Mouse (Mus musculus): ENCODE data around the gene Cuzd1. TPM values are rescaled to one million over a fixed set of nuclear protein-coding genes. Genes with fewer than 3 reads are reported as not detected.

Gene Cuzd1
- under 1 TPM; 0.17 to 0.28 TPM for total RNA-seq (2021)
- long read RNA-seq, experiment 1 = 0 reads
- long read RNA-seq, experiment 2 = 0 reads

GRCm38 (mm10) chr7:131322192-131322591, at the start of gene Cuzd1:
TSS of gene Cuzd1 (minus strand) at chr7:131322292.
- no peak for DNase-seq (ENCODE audit: low spot score in 2 of 2)

GRCm38 (mm10) chr7:131371470-131371860, 49.4 kb upstream of the Cuzd1 start:
- DNase-seq (ENCODE audit: low spot score in 2 of 2) = no peak

- DNase-seq (ENCODE audit: low spot score in 2 of 2) = peak; percentile 89 to 90
Observed at GRCm38 (mm10) chr7:131370648-131371469, 48.8 kb upstream of the Cuzd1 start, which contains the start of gene Pstk. TSS of gene Pstk (plus strand) at chr7:131371141.

GRCm38 (mm10) chr7:131364131-131364530, 42.0 kb upstream of the Cuzd1 start:
- DNase-seq (ENCODE audit: low spot score in 2 of 2) = no peak

- peak; percentile 85 to 96 for DNase-seq (ENCODE audit: low spot score in 2 of 2)
Observed at GRCm38 (mm10) chr7:131362615-131363300, 40.7 kb upstream of the Cuzd1 start, which contains the start of gene 2310057M21Rik. TSS of gene 2310057M21Rik (minus strand) at chr7:131362759.

- DNase-seq (ENCODE audit: low spot score in 2 of 2) = no peak
Observed at GRCm38 (mm10) chr7:131362269-131362614, 40.1 kb upstream of the Cuzd1 start.

GRCm38 (mm10) chr7:131356105-131356504, 34.0 kb upstream of the Cuzd1 start:
- DNase-seq (ENCODE audit: low spot score in 2 of 2) = no peak

- DNase-seq (ENCODE audit: low spot score in 2 of 2) = peak; percentile 3 to 5
Observed at GRCm38 (mm10) chr7:131345856-131346541, 23.9 kb upstream of the Cuzd1 start.

GRCm38 (mm10) chr7:131337502-131338068, 15.5 kb upstream of the Cuzd1 start:
- DNase-seq (ENCODE audit: low spot score in 2 of 2) = no peak

- no peak for DNase-seq (ENCODE audit: low spot score in 2 of 2)
Observed at GRCm38 (mm10) chr7:131333564-131333963, 11.5 kb upstream of the Cuzd1 start, which contains the start of gene Fam24a. TSS of gene Fam24a (plus strand) at chr7:131333864.

- DNase-seq (ENCODE audit: low spot score in 2 of 2) = no peak
Observed at GRCm38 (mm10) chr7:131331688-131332087, 9.6 kb upstream of the Cuzd1 start.

GRCm38 (mm10) chr7:131329416-131329815, 7.3 kb upstream of the Cuzd1 start, which contains the start of gene Fam24b:
TSS of gene Fam24b (minus strand) at chr7:131329516.
- no peak for DNase-seq (ENCODE audit: low spot score in 2 of 2)

- no peak for DNase-seq (ENCODE audit: low spot score in 2 of 2)
Observed at GRCm38 (mm10) chr7:131327054-131327453, 5.0 kb upstream of the Cuzd1 start.

GRCm38 (mm10) chr7:131318340-131318739, 3.8 kb downstream of the Cuzd1 start:
- no peak for DNase-seq (ENCODE audit: low spot score in 2 of 2)

GRCm38 (mm10) chr7:131317587-131317986, 4.5 kb downstream of the Cuzd1 start:
- DNase-seq (ENCODE audit: low spot score in 2 of 2) = no peak

GRCm38 (mm10) chr7:131314493-131314892, 7.6 kb downstream of the Cuzd1 start:
- DNase-seq (ENCODE audit: low spot score in 2 of 2) = no peak

- no peak for DNase-seq (ENCODE audit: low spot score in 2 of 2)
Observed at GRCm38 (mm10) chr7:131306733-131307132, 15.4 kb downstream of the Cuzd1 start.

- no peak for DNase-seq (ENCODE audit: low spot score in 2 of 2)
Observed at GRCm38 (mm10) chr7:131303340-131303739, 18.8 kb downstream of the Cuzd1 start.

GRCm38 (mm10) chr7:131297151-131297550, 24.9 kb downstream of the Cuzd1 start:
- no peak for DNase-seq (ENCODE audit: low spot score in 2 of 2)

GRCm38 (mm10) chr7:131265851-131266250, 56.2 kb downstream of the Cuzd1 start:
- DNase-seq (ENCODE audit: low spot score in 2 of 2) = no peak

GRCm38 (mm10) chr7:131264251-131264650, 57.8 kb downstream of the Cuzd1 start:
- no peak for DNase-seq (ENCODE audit: low spot score in 2 of 2)
